Mouse (Mus musculus): ENCODE data around the gene Ptpn7.

Ptpn7 gene

DNA sequence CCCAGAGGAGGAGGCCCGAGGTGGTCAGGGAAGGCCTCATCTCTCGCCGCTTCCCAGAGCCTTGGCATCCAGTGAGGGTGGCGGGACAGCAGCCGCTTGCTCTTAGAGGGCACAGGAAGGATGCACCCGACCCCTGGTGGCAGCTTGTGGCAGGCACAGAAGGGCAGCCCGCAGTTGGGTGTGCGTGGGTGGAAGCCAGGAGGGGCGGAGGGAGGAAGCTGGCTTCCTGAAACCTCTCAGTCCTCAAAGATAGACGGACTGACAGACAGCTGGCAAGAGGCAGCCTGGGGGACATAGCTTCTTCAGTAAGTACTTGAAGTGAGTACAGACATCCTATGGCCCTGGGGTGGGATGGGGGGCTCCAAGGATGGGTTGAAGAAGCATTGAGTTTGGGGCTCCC, at the start of gene Ptpn7:
Ptpn7 (plus strand) TSS at position 228 of the 400 bp plus-strand sequence.
- in situ Hi-C loops (cut with MboI, MseI), result loop anchor here (5.0 to 10.0 kb wide), 3 partner anchors 1002 to 1070 kb away; partner anchors contain the start of genes Btg2 (in 1 of the 2) and Kif21b (in 1 of the 2)

DNA sequence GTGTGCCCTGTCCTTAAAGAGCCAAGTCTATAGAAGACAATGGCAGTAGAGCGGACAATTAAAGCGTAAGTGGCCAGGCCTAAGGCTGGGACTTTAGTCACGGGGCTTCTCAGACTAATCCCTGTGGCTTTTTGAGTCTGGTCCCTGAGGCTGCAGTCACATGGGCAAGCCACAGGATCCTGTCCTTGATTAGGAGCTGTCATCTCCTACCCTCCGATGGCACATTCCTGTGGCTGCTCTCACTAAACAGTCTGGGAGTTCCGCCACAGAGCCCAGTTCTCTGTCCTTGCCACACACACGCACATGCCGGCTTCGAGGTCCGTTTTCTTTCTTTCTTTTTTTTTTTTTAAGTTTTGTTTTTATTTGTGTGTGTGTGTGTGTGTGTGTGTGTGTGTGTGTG, 49.0 kb upstream of the Ptpn7 start:
- in situ Hi-C loops (cut with MboI, MseI), result loop anchor here in 1 of 2 experiments (10.0 kb wide), 1 partner anchor 399 kb away; no protein-coding TSS in a partner anchor

DNA sequence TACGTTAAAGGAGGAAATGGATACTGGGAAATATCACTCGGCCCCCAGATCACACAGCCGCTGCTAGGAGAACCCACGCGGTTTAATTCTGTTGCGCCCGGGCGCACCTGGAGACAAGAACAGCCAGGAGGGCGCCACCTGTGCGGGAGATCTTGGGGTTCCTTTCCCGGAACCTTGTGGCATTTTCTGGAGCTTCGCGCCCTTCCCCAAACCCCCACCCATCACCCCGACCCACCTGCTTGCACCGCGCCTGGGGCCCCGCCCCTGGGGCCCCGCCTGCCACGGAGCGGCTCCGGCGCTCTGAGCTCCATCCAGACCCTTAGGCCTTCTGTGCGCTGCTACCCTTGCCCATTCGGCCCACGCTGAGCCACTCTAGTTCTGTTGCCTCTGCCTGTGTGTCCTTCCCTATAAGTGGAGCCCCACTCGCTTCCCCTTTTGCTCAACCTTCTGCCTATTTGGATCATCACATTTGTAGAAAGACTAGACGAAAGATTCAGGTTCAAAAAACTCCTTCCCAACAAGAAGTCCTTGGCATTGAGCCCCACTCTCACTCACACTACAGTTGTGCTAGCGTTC, 47.1 kb upstream of the Ptpn7 start:
- in situ Hi-C loops (cut with MboI, MseI), result loop anchor here in 1 of 2 experiments (10.0 kb wide), 1 partner anchor 401 kb away; no protein-coding TSS in a partner anchor

DNA sequence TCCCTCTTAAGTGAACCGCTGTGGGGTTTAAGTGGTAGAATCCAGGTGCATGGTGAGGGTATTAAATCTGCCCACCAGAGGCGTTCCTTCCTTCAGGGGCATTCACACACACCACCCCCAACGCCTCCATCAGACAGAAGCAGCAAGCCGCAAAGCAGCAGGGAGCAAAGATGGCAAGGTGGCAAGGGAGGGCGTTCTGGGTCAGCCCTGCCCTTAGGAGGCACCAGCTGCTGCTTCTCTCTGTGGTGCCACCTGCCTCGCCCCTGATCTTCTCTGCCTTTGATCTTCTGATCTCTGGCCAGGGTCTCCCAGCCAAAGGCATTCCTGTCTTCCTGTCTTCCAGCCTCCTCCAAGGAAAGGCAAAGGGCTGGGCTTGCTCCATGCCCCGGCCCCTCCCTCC, 46.5 kb upstream of the Ptpn7 start:
- in situ Hi-C loops (cut with MboI, MseI), result loop anchor here in 1 of 2 experiments (10.0 kb wide), 1 partner anchor 401 kb away; no protein-coding TSS in a partner anchor

DNA sequence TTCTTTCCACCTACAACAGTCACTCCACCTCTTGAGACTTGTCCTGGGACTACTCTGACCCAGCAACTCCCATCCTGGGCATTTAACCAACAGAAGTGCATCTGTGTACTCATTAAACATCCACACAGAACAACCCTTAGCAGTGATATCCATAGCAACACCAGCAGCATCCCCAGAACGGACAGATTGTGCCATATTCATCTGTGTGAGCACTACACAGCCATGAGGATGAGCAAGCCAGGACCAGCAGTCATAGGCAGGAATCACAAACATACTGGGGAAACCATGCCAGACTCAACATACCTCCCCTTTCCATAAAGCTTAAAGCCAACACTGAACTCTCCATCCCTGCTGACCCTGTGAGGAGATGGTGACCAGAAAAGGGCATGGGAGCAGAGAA, 45.1 kb upstream of the Ptpn7 start:
- in situ Hi-C loops (cut with MboI, MseI), result loop anchor here in 1 of 2 experiments (10.0 kb wide), 1 partner anchor 403 kb away; no protein-coding TSS in a partner anchor

DNA sequence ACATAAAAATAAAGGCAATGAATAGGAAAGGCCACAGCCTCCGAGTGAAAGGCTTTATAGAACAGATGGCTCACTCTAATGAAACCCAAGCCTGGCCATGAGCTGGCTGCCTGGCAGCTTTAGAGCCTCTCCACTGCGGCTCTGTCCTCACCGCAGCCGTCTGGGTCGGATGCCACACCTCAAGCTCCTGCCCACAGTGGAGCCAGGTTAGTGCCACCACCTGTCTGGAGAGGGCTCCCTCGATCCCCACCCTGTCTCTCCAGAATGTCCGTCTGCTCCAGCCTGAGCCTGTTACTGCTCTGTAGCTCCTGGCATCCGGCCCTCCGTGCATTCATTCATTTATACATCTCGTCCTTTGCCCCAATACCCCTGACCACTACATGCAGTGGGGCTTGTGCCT, 42.9 kb upstream of the Ptpn7 start:
- in situ Hi-C loops (cut with MboI, MseI), result loop anchor here in 1 of 2 experiments (10.0 kb wide), 1 partner anchor 405 kb away; no protein-coding TSS in a partner anchor

DNA sequence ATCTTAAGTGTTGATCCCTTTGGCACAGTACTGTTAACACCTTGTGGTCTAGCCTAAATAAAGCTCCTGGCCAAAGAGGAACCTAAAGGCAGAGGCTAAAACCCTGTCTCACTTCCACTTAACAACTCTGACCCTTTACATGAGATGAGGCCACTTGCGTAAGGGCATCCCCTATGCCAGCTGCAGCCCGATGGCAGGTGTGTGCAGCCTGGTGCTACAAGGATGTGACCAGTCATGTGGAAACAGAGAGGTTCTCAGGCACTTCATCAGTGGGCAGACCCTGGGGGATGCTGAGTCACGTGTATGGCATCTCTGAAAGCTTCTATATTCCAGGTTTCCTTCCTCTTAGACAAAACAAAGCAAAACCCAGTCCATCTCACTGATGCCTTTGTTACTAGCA, 41.6 kb upstream of the Ptpn7 start:
- in situ Hi-C loops (cut with MboI, MseI), result no loop called here

DNA sequence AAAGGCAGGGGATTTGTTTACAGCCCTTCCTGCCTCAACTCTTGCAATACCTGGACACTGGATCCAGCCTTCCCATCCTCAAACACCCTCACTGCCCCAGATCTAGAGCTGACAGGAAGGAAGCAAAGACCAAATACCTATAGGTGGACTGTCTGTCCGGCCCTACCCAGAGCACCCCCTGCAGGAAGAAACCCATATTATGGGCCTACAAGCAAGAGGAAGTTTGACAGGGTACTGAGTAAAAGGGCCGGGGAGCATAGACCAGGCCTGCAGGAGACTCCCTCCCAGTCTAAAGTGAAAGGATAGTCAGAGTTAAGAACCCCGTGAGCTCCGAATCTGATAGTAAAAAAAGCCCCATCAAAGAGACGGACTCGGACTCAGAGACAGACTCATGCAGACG, 37.8 kb upstream of the Ptpn7 start:
- in situ Hi-C loops (cut with MboI, MseI), result no loop called here

DNA sequence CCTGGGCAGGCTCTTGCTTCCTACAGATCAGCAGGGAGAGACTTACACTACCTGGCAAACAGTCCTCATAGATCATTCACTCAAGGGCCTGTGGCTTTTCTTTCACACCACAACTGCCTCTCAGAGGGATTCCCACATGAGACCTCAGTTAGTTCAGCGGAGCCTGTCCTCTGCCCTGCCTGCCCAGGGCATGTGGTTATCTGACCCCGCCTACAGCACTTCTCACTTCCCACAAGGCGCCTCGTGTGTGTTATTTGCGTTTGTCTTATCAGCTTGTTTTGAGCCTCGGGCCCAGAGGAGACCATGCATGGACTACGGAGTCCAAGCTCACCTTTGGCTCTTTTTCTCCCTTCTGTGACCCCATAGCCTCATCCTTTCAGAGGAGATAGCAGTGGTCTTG, 37.3 kb upstream of the Ptpn7 start:
- in situ Hi-C loops (cut with MboI, MseI), result no loop called here

DNA sequence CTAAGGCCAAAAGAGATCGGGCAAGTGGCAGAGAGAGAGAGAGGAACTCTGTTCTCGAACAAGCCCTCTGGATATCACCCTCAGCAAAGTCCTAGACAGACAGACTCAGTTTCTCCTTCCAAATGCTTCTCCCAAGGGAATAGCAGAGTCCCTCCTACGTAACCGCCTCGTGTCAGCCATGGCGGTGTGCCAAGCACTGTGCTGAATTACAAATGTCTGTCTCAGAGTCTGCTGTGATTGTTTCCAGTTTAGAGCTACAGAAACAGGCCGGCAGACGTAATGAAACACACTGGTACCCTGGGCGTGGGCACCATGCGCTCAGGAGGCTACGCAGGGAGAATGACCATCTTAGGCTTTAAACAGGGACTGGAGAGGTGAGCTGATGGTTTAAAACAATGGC, 36.2 kb upstream of the Ptpn7 start:
- in situ Hi-C loops (cut with MboI, MseI), result no loop called here

DNA sequence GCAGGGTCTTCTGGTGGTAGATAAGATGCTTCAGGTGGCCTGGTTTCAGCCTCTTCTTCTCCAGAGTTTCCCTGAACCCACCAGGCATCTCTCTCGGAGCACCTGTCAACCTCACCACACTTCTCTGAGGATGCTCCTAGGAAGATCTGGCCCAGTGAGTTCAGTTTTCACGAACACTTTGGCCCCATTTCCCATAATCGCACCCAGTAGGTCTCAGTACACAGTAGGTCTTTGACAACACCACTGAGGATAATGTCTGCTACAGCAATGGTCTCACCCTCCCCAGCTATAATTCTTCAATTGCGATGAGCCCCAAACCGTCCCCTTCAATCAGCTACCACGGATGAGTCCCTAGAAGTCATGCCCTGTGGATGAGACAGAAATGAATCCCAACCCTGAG, 35.1 kb upstream of the Ptpn7 start:
- in situ Hi-C loops (cut with MboI, MseI), result no loop called here

DNA sequence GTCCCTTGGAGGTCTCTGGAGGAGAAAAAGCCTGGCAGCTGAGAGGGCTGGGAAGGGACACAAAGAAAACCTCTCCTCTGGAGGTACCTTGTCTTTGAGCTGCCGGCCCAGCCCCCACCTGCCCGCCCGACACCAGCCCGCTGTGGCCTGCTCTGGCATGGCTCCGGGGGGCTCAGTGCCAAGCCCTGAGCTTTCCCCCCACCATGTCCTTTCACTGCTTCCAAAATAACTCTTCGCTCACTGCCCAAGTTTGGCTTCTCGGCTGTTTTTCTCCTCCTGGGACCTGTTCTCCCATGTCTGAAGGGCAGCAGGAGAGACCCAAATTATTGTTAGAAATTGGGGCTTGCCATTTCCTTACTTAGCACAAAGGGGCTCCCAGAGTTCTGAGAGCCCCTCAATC, 34.1 kb upstream of the Ptpn7 start:
- in situ Hi-C loops (cut with MboI, MseI), result no loop called here

DNA sequence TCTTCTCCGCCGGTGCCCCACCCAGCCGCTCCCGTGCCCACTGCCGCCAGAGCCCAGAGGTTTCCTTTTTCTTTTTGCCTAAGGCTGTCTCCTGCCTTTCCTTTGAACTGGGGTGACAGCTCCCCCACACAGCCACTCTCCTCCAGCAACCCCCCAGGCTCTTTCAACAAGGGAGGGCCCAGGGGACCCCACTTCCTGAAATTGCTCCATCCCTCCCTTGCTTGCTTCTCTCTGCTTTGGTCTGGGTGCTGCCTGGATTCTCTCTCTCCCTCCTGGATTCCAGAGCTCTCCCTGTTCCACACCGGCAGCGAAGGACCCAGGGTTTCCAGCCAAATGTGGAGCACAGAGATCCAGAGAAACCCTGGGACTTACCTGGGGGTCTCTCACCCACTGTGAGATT, 32.1 kb upstream of the Ptpn7 start:
- in situ Hi-C loops (cut with MboI, MseI), result loop anchor here (5.0 kb wide), 1 partner anchor 108 kb away; no protein-coding TSS in a partner anchor

DNA sequence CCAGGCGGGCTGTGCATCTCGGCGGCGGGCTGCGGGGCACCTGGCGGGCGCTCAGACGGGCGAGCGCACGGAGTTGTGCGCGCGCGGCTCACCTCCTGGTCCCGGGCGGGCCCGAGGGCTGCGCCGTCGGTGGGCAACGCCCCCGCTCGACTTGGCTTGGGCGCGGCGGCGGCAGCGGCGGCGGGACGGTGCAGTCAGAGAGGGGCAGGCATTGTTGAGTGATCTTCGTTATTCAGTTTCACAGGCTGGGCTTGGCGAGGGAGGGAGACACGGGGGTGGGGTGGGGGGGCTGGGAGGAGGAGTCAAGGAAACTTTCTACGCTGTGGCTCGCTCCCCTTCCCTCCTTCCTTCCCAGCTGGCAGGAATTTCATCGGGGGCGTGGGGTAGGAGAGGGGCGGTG, 27.4 kb upstream of the Ptpn7 start, which contains the start of gene Lgr6:
Lgr6 (minus strand) TSS at position 153 of the 400 bp plus-strand sequence.
- in situ Hi-C loops (cut with MboI, MseI), result no loop called here

DNA sequence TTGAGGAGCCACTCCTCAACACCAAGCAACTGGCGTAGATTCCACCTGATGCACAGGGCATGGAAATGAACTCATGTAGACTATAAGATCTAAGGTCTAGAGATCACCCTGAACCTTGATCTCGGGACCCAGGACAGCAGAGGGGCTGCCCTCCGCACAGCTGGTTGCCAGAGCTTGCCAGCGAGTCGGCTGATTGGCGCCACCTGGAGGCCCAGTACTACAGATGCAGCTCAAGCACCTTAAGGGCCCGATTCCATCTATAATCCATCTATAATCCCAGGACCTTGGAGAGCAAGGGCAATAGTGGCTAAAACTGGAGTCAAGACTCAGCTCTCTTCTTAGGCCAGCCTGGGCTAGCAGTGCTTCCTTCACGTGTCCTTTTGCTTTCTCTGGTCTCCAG, 26.5 kb upstream of the Ptpn7 start:
- in situ Hi-C loops (cut with MboI, MseI), result no loop called here

DNA sequence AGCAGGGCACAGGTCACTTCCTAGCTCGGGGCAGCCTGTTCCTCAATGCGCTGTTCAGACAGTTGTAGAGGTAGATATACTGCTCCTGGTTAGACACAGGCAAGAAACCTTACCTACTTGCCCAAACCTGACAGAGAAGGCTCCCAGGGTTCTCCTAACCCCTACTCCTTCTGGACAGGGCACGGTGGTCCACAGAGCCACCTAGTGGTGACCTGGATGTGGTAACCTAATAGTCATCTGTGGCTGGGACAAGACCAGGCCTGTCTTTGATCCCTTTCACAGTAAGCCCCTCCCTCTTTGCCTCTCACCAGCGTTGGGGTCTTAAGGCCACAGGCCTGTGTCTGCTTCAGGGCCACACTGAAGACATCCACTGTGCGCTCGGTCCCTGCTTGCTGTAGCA, 23.9 kb upstream of the Ptpn7 start:
- in situ Hi-C loops (cut with MboI, MseI), result no loop called here

DNA sequence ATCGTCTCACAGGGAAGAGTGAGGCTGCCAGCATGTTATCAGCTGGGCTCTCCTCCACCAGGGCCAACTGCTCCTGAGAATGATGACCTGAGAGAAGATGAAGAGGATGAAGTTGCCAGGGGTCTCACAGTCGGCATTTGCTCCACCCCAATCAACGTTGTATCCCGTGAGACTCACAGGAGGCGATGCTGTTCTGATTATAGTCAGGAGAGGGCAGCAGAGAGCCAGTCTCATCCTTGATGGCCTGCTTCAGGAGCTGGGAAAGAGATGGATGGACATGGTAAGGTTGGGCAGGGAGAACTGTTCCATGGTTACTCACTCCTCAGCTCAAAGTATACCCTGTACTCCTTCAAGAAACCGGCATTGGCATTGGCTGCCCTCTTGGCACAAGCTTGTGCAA, 22.4 kb upstream of the Ptpn7 start:
- in situ Hi-C loops (cut with MboI, MseI), result loop anchor here in 1 of 2 experiments (10.0 kb wide), 1 partner anchor 1295 kb away; no protein-coding TSS in a partner anchor

DNA sequence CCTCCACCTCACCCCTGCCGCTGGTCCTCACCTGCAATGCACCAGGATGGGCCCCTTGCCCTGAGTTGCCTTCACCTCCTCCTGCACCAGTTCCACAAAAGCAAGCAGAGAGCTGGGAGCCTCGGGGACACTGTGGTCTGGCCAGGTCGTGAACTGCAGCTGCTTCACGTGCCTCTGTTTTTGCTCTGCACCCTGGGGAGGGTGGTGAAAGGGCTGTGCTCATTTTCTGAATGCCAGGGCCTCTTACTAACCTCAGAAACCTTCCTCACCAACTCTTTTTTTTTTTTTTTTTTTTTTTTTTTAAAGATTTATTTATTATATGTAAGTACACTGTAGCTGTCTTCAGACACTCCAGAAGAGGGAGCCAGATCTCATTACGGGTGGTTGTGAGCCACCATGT, 21.2 kb upstream of the Ptpn7 start:
- in situ Hi-C loops (cut with MboI, MseI), result loop anchor here in 1 of 2 experiments (10.0 kb wide), 1 partner anchor 1296 kb away; no protein-coding TSS in a partner anchor

DNA sequence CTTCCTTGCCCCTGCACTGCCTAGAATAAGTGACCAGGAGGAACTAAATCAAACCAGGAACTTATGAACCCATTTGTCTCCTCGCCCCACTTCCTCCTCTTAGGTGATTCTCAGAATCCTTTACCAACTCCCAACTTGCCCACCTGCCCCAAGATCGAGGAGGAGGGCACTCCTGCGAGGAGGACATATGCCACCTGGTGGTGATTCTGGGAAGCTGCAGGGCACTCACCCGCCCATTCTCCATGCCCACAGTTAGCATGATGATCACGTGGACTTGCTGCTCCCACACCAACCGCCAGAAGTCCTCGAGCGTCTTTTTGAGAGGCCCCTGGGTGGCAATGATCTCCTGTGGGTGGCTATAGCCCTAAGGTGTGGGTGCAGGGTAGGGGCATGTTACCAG, 19.8 kb upstream of the Ptpn7 start:
- in situ Hi-C loops (cut with MboI, MseI), result loop anchor here in 1 of 2 experiments (10.0 kb wide), 1 partner anchor 1298 kb away; no protein-coding TSS in a partner anchor

DNA sequence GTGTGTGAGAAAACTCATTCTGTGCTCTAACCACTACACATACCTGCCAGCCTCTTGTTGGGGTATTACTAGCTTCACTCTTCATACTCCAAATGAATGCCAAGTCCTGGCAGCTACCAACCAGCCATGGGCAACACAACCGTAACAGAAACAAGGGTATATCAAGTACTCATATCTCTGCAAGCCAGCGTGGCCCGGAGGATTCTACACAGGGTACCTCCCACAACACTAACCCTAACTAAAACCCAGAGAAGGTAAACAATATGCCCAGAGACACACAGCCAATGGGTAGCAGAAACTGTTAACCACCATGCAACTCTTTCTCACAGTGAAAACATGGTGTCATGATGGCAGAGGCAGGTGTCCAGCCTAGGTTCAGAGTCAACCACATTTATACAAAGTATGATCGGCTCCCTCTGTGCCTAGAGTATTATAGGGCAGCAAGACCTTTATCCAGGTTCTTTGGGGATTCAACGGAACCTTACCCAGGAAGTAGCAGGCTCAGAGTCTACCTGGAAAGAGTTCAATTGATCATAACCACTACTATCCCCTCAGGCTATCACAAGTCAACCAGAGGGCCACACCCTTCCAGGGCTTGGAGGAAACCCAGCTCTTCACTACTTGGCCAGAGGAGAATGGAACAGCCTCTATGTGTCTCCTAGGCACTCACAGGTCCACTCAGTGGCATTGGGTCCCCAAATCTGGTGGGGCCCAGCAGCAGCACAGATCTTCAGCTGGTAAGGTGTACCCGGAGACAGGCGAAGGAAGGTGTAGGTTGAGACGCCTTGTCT, 7.7 kb upstream of the Ptpn7 start:
- in situ Hi-C loops (cut with MboI, MseI), result no loop called here

DNA sequence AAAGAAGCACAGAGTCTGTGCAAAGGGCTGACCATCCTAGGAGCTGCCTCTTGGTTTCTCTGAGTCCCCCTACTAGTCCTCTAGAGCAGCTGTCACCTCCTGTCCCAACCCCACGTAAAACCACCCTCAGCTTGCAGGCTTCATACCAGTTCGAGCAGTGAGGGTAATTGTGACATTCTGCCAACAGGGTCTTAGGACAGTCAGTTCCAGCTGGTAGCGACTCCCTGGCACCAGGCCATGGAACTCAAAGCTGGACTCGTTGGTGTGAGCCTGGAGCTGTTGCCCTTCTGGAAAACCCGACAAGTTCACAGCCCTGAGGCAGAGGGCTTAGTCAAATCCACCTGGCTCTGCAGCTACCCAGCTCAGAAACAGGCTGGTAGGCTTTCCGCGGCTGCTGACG, 6.5 kb upstream of the Ptpn7 start:
- in situ Hi-C loops (cut with MboI, MseI), result no loop called here

DNA sequence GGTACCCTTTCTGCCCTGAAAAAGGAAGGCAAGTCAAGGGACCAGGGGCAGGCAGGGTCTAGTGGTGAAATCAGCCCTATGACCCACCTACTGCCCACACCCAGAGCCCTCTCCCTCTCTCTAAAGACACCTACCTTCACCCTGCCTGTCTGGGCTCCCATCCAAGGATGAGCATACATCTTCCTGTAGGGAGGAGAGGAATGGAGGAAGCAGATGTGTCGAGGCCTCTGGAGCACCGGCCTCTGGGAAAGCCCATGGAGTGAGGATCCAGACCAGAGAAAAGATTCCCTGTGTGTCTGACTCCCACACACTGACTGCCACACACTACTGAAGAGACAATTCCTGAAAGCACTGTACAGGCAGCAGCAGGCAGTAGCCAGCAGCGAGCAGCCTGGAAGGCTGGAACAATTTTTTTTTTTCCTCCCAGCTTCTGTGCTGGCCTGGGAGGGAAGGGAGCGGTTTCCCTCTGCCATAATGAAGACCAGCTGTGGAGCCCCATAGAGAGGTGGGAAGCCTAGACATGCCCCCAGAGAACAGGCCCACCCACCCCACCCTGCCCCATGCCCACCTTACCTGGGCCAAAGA, 6.0 kb upstream of the Ptpn7 start:
- in situ Hi-C loops (cut with MboI, MseI), result no loop called here

Data from T-helper 17 cell (primary cell).